Mouse (Mus musculus): ENCODE data around the gene Gng7.

Gene Gng7

DNA sequence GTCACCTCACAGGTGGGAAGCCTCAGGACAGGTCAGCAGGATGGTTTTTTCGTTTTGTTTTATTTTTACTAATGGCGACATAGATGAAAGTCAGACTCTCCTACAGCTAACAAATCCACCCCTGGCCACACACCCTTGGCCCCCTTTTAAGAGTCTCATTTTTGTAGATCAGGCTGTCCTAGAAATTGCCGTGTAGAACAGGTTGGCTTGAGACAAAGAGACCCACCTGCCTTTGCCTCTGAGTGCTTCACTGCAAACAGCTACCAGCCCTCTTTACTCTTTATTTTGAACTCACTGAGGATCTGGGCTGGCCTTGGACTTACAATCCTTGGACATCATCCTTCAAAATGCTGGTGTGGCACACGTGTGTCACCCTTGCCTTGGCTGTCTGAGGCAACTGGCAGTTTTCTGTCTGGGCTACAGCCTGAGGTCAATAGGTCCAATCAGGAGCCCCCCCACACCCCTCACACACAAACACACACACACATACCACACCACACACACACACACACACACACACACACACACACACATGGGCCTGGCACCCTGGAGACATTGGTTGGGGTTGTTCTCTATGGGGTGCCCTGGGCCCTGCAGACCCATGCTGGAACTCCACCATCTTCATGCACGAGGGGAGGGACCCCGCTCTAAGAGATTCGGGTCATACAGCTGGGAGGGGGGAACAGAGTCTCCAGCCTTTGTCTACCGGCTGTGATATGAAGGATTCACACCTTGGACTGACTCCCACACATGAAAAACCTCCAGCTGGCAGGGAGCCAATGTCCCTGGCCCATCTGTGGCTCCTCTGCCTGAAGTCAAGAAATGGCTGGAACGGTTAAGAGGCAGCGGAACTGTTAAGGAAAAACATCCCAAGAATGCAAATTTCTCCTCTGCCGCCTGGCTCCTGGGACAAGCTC is 42.4 kb downstream of the Gng7 start:
- ChIA-PET CTCF (interaction anchor here in 2 of 4 experiments (0.7 to 3.4 kb wide), 8 partner anchors 11 to 91 kb away, joined by 3 to 11 read pairs (median 4); partner anchors contain the start of gene Gadd45b (in 2 of the 2)), POLR2A (interaction anchor here in 3 of 4 experiments (0.6 to 23.4 kb wide), 15 partner anchors 8 to 179 kb away, joined by 3 to 1047 read pairs (median 5); partner anchors contain the start of gene Gadd45b (in 3 of the 3))

DNA sequence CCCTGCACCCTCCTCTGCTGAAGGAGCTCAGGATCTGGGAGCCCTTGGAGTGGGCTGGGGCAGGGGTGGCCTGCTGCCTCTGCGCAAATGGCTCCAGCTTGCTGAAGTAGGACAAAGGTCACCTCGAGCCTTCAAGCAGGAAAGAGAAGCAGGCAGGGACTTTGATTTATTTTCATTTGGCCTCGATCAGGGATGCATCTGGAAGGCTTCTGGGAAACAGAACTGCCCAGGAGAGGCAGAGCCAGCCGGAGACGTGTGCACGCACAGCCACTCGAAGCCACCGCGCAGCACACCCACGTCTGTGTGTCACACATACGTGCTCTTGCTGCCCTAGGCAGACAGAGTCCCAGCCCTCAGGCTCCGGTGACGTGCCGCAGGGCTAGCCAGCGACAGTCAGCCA is 43.2 kb downstream of the Gng7 start:
- CTCF ChIA-PET = interaction anchor here in 3 of 4 experiments (0.6 to 6.6 kb wide), 11 partner anchors 10 to 223 kb away, joined by 3 to 42 read pairs (median 4); partner anchors contain the start of gene Gadd45b (in 2 of the 3)
- POLR2A ChIA-PET = interaction anchor here in 3 of 4 experiments (0.6 to 23.4 kb wide), 19 partner anchors 10 to 138 kb away, joined by 3 to 1047 read pairs (median 5); partner anchors contain the start of gene Gadd45b (in 3 of the 3)

DNA sequence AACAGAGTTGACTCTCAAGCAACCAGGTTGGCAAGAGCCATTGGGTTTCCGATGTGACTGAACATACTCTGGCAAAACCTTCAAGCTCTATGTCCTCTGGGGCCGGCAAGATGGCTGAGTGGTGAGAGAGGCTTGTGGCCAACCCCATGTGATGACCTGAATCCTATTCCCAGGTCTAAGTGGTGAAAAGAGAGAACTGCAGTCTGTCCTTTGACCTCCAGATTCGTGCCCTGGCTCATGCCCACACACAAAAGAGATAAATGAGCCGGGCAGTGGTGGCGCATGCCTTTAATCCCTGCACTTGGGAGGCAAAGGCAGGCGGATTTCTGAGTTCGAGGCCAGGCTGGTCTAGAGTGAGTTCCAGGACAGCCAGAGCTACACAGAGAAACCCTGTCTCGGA is 44.6 kb downstream of the Gng7 start:
- CTCF ChIA-PET = interaction anchor here in 2 of 4 experiments (1.2 to 6.6 kb wide), 7 partner anchors 9 to 89 kb away, joined by 3 to 42 read pairs (median 9); partner anchors contain the start of gene Gadd45b (in 2 of the 2)
- POLR2A ChIA-PET = interaction anchor here (0.7 to 23.4 kb wide), 17 partner anchors 9 to 115 kb away, joined by 3 to 1047 read pairs (median 9); partner anchors contain the start of genes Gadd45b (in 3 of the 4), Lsm7 (in 1 of the 4) and Sppl2b (in 1 of the 4)

DNA sequence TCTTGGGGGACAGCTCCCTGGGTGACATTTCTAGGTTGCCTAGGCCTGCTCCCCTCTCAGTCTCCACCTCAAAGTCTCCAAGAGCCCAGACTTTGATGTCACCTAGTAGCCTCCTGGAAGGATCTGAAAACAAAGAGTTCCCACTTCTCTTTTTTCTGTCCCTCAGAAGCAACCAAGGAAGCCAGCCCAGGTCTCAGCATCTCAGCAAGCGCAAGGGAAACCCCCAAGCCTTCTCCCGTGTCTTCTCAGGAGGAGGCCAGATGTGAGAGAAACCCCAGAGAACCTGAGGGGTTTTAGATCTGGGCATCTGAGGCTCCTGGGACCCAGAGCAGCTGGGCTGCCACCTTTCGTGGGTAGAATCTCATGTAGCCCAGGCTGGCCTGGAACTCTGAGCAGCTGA is 45.4 kb downstream of the Gng7 start:
- CTCF ChIA-PET = interaction anchor here in 3 of 4 experiments (0.5 to 6.6 kb wide), 9 partner anchors 9 to 421 kb away, joined by 3 to 42 read pairs (median 4); partner anchors contain the start of genes Gadd45b (in 2 of the 3) and Gng7 (in 1 of the 3)
- POLR2A ChIA-PET = interaction anchor here in 3 of 4 experiments (0.5 to 23.4 kb wide), 13 partner anchors 8 to 46 kb away, joined by 3 to 1047 read pairs (median 17); partner anchors contain the start of genes Gadd45b (in 3 of the 3) and Gng7 (in 1 of the 3)

DNA sequence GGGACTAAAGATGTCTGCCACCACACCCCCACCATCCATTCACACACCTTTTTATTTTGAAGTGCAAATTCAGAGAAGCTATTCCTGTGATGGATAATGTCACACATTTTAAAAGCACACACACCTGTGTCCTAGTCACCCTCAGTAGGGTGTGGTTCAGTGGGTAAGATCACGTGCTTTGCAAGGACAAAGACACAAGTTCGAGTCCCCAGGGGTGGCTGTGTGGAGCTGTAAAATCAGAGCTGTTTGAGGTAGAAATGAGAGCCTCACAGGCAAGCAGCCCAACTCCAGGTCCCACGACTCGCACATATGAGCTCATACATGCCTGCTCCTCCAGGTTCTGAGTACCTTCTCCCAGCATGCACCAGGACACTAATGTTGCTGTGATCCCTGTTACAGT is 46.6 kb downstream of the Gng7 start:
- ChIA-PET POLR2A (interaction anchor here (0.8 to 23.4 kb wide), 16 partner anchors 9 to 87 kb away, joined by 3 to 1047 read pairs (median 4); partner anchors contain the start of genes Gadd45b (in 4 of the 4) and Timm13 (in 1 of the 4)), CTCF (interaction anchor here in 3 of 4 experiments (0.6 to 6.6 kb wide), 11 partner anchors 12 to 87 kb away, joined by 3 to 42 read pairs (median 4); partner anchors contain the start of genes Gadd45b (in 1 of the 3) and Gng7 (in 1 of the 3))

DNA sequence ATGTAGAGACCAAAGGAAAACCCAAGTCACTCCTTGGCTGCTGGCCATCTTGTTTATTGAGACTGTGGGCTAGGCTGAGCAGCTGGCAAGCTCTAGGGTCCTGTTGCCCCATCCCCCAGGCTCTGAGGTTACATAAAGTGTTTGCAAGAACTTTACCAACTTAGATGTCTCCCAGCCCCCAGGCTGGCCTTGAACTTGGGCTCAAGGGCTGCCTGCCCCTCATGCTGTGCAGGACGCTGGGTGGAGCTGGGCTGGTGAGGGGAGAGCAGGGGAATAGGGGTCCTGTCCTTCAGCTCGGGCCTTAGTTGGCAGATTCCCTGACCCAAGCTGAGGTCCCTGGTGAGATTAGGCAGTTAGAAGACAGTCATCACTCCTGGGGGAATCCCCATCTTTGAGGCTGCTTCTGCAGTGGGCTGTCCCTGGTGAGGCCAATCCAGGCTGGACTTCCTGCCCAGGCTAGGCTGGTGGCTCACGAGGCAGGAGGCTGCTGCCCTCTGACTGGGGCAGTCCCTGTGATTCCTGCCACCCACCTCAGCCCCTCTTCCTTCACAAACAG is 47.6 kb downstream of the Gng7 start:
- POLR2A ChIA-PET = interaction anchor here (0.8 to 23.4 kb wide), 11 partner anchors 11 to 51 kb away, joined by 3 to 1047 read pairs (median 17); partner anchors contain the start of genes Gadd45b (in 4 of the 4) and Lmnb2 (in 1 of the 4)
- CTCF ChIA-PET = interaction anchor here in 3 of 4 experiments (0.6 to 6.6 kb wide), 10 partner anchors 12 to 86 kb away, joined by 3 to 42 read pairs (median 4); partner anchors contain the start of gene Gadd45b (in 1 of the 3)

DNA sequence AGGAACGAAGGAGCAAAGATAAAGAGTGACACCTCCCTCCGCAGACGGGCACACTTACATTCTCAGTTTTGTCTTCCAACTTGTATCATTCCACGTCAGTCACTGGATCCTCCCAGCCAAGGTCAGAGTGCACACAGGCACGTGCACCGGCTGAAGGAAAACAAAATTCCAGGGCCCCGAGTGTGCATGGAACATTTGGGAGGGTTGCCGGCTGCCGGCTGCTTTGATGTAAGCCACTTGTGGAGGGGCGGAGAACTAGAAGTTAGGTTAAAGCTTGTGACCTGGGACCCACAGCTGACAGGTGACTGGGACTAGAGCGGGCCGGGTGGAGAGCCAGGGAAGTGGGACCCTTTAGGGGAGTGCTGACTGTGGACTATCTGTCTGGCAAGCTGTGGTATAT is 48.4 kb downstream of the Gng7 start:
- ChIA-PET POLR2A (interaction anchor here in 3 of 4 experiments (0.6 to 23.4 kb wide), 10 partner anchors 10 to 798 kb away, joined by 3 to 1047 read pairs (median 18); partner anchors contain the start of genes Gadd45b (in 3 of the 3), Lmnb2 (in 1 of the 3) and Map2k2 (in 1 of the 3)), CTCF (interaction anchor here in 2 of 4 experiments (0.7 to 6.6 kb wide), 5 partner anchors 11 to 37 kb away, joined by 3 to 42 read pairs (median 3); partner anchors contain the start of gene Gadd45b (in 1 of the 2))

DNA sequence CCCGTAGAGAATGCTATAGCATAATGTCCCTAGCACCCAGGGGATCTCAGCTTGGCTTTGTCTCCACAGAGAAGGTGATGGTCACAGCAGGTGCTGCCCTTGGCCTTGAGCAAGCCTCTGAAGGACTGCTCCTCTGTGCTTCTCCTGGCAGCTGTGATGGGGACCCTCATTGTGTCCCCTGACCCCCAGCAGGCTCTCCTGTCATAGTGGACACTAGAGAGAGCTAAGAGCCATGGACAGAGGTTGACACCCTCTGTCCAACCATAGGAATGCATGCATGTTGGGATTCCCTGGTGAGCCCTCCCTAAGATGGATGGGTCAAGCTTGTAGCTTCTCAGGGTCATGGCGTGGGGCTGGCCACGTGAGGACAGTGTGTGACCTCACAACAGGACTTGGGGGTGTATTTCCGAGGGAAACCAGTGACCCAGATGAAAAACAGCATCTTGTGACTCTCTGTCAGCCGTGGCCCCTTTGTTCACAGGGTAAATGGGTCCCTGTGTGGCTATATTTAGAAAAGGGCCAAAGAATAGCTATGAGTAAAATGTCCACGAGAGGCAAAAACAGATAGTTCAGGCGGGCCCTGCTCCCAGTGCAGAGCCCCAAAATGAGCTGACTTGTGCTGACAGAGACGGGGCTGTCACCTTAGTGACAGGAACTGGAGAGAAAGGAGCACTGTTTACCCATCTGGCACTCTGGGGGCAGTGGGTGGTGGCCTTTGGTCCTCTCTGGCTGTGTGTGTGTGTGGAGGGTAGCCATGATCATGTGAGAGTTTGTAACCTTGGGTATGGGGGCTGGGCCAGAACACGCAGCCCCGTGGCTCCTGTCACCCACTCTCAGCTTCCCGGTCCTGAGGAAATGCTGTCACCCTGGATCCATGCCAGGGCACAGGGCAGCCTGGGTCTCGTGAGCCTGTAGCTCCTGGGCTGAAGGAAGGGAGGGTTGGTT is 51.4 kb downstream of the Gng7 start:
- CTCF ChIA-PET = interaction anchor here (0.5 to 3.8 kb wide), 20 partner anchors 8 to 216 kb away, joined by 3 to 21 read pairs (median 3); partner anchors contain the start of genes Gadd45b (in 3 of the 4) and Lingo3 (in 1 of the 4)

DNA sequence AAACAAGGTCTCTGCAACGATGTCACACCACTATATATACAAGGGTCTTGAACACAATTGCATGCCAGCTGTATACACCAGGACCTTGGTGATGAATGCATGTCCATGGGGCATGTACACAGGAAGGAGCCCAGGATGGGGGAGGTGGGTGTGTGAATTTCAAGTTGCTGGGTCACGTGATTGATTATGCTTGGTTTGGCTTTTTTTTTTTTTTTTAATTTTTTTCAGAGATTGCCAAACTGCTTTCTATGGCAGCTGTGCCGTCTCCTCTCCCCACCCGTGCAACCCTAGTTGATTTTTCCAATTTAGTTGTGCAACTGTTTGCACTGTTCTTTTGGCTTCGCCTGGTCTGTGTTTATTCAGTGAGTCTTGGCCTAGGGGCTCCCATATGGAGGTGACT is 52.2 kb downstream of the Gng7 start:
- POLR2A ChIA-PET = interaction anchor here in 3 of 4 experiments (0.5 to 23.4 kb wide), 30 partner anchors 9 to 1203 kb away, joined by 3 to 1047 read pairs (median 6); partner anchors contain the start of genes Gadd45b (in 3 of the 3), Gng7 (in 1 of the 3), Slc39a3 (in 1 of the 3) and Timm13 (in 1 of the 3)
- CTCF ChIA-PET = interaction anchor here in 3 of 4 experiments (0.7 to 3.8 kb wide), 11 partner anchors 13 to 81 kb away, joined by 3 to 36 read pairs (median 8); partner anchors contain the start of gene Gadd45b (in 3 of the 3)

More for the DNA sequence above, 51.4 kb downstream of the Gng7 start:
- POLR2A ChIA-PET = interaction anchor here in 3 of 4 experiments (0.5 to 23.4 kb wide), 35 partner anchors 8 to 1203 kb away, joined by 3 to 1047 read pairs (median 4); partner anchors contain the start of genes Gadd45b (in 3 of the 3), Gng7 (in 1 of the 3) and Timm13 (in 1 of the 3)

DNA sequence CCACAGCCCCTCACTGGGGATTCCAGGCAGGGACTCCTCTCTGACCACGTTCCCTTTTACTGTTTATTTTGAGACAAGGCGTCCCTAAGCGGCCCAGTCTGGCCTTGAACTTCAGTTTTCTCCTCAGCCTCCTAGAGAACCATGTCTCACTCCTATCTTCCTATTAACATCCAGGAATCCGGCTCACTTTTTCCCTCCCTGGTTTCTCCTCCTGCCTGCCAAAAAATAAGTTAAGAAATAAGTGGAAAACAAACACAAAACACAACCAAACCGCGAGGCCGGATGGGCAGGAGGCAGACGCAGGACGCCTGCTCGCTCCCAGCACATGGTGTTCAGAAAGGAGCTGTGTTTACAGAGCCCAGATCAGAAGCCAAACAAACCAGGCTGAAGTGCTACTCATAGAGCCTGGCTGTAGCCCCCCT is 52.7 kb downstream of the Gng7 start:
- POLR2A ChIA-PET = interaction anchor here (0.5 to 23.4 kb wide), 45 partner anchors 7 to 1898 kb away, joined by 3 to 1047 read pairs (median 5); partner anchors contain the start of genes Gadd45b (in 3 of the 4), Gng7 (in 2 of the 4), Lmnb2 (in 1 of the 4) and Map2k2 (in 1 of the 4)
- CTCF ChIA-PET = interaction anchor here (0.6 to 3.8 kb wide), 16 partner anchors 9 to 388 kb away, joined by 3 to 36 read pairs (median 4); partner anchors contain the start of genes Gadd45b (in 2 of the 4) and Hmg20b (in 1 of the 4)

DNA sequence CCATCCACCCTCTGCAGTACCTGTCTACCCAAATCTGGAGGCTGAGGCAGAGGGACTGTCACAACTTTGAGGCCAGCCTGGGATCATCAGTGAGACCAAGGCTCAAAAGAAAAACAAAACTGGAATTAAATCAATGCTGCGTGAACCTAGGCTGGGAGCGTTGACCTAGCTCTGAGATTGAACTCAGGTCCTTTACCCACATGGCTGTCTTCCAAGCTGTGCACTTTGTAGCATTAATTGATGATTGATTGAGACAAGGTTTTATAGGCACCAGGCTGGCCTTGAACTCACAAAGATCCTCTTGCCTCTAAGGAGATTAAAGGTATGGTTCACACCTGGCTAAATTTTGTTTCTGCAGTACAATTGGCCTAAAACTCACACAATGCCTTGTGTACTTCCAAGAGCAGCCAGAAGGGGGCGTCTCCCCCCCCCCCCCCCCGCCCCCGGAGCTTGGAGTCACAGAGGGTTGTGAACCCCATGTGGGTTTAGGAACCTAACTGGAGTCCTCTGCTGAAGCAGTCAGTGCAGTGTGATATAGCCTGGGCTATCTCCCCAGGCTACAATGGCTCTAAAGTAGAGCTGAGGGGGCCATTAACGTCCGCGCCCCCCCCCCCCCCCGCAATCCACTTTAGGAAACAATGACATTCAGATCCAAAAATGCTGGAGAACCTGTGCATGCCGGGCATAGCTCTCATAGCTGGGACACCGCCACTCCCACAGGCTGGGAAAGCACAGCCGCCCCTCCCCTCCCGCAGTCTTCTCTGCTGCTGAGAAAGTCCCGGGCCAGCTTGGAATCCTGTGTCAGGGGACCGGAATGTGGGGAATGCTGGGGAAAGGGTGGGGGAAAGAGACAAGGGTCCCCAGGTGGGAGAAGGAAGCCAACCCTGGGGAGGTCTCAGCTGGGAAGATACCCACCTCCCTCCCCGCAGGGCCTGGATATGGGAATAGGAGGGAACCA is 53.9 kb downstream of the Gng7 start:
- POLR2A ChIA-PET = interaction anchor here (0.6 to 23.4 kb wide), 91 partner anchors 8 to 1899 kb away, joined by 3 to 1047 read pairs (median 5); partner anchors contain the start of genes Gadd45b (in 3 of the 4), Map2k2 (in 3 of the 4), Gng7 (in 2 of the 4) and Lmnb2 (in 2 of the 4)
- CTCF ChIA-PET = interaction anchor here (0.5 to 3.8 kb wide), 71 partner anchors 9 to 1291 kb away, joined by 3 to 36 read pairs (median 4); partner anchors contain the start of genes Gadd45b (in 4 of the 4), Cactin (in 1 of the 4), Gng7 (in 1 of the 4) and Slc39a3 (in 1 of the 4)

DNA sequence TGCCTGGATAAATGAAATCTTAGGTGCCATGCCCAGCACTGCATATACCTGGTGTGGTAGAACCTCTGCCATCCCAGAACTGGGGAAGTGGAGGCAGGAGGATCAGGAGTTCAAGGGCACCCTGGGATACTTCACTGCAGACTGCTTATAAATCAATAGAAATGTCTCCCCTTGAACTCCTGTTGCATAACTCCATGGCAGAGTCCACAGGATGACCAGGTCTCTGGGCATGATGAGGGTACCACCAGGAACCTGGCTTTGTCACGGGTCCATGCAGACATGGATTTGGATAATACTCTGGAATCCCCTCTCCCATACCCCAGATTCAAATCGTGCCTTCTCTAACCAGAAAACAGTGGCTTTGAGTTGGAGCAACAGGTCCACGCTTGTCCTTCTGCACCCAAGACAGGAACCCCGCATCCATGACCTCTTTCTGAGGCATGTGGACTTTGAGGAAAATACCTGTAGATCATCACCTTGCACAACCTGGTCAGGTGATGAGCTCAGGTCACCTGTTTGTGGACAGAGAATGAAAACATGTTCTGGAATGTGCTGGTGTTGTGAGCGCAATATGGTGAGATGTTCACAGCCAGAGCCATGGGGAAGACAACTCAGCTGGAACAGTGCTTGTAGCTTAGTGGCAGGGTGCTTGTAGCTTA is 55.6 kb downstream of the Gng7 start:
- ChIA-PET CTCF (interaction anchor here (0.5 to 3.8 kb wide), 14 partner anchors 9 to 210 kb away, joined by 3 to 36 read pairs (median 6); partner anchors contain the start of gene Gadd45b (in 3 of the 4)), POLR2A (interaction anchor here in 3 of 4 experiments (0.9 to 23.4 kb wide), 15 partner anchors 10 to 283 kb away, joined by 3 to 1047 read pairs (median 20); partner anchors contain the start of gene Gadd45b (in 3 of the 3))

DNA sequence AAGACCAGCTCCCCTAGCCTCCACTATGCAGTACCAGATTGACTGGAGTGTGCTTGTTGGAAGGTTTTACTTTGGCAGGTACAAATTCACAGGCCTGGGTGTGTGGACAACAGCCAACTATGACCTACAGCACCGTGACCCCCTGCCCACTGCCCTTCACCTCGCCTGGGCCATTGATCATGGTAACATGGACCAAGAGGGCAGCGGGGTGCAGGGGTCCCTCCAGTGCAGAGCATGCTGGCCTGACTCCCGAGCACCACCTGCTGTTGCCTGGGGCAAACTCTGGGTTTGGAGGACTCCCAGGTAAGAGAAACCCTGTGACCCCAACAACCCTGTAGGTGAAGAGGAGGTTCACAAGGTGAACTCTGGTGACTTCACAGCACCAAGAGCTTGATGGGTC is 57.0 kb downstream of the Gng7 start:
- CTCF ChIA-PET = interaction anchor here (0.5 to 2.8 kb wide), 9 partner anchors 11 to 207 kb away, joined by 4 to 11 read pairs (median 6); partner anchors contain the start of gene Gadd45b (in 1 of the 4)

More for the DNA sequence above, 57.0 kb downstream of the Gng7 start:
- POLR2A ChIA-PET = interaction anchor here in 3 of 4 experiments (0.8 to 23.4 kb wide), 12 partner anchors 9 to 57 kb away, joined by 3 to 1047 read pairs (median 11); partner anchors contain the start of genes Gadd45b (in 3 of the 3) and Timm13 (in 1 of the 3)

All from embryonic stem cell, embryonic (primary cell).